Mouse (Mus musculus) heart, postnatal 4 days (tissue): ENCODE data around the gene Slmap. TPM values are rescaled to one million over a fixed set of nuclear protein-coding genes. Genes with fewer than 3 reads are reported as not detected.

Experiments
- DNase-seq: peaks from one replicate; pipeline ENCODE4 v3.0.0; 2021
- total RNA-seq, 2 experiments: library from RNA; stranded (reverse); gene quantifications; 2 replicates each; pipeline ENCODE4 v1.2.3; 2021

The Slmap gene
- total RNA-seq, 2 experiments from 2014 or later, result 394 to 444 TPM

DNA sequence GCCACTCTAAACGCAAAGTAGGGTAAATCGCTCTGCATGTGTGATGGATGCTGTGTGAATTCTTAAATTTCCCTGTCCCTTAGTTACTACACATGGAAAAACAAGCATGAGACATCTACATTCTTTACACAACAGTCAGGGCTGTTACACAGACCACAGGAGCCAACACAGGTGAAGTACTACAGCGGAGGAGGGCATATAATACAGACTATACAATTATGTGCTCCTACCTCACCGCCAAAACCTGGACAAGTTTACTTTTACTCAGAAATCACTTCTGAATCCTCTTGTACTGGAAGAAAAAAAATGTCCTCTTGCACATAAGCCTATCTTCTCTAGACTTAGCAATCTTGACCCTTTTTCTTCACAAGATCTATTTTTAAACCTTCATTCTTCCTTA is 66.8 kb downstream of the Slmap start:
- no peak for DNase-seq

DNA sequence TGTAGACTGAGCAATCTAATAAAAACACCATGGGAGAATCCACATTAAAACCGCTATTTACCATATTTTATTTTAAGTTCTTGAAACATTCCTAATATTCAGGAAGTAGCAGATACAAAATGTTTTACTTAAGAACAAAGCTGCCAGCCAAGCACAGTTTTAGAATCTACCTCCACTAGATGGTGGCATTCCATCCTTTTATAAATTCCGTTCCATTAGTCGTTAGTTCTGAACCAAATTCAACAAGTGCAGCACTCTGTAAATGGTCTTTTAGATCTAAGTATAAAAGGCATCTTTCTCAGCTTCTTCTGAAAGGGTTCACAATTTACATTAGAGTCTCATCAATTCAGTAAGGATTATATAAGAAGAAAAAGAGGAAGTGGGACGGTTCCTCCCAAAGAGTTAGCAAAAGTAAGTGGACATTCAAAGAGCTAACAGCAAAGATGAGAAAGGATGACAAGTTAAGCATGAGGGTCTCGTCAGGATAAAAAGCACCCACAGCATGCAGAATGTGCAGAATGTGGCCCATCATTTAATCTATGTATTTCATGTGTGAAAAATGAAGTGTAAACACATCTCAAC is 68.1 kb downstream of the Slmap start:
- no peak for DNase-seq

DNA sequence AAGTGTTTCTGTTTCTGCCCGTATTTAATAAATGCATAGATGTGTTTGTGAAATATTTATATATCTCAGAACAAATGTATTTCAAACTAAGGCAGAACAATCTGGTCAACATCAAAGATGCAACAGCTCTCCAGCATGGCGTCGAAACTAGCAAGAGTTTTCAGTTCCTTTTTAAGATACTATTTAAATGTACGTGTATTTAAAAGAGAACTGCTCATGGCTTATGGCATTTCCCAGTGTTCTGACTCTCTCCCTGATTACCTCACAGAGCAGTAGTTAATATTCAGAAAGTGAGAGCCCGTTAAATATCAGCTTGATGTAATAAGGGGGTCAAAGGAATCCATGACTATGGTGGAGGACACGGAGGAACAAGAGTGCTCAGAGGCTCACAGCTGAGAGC is 68.8 kb downstream of the Slmap start:
- no peak for DNase-seq

DNA sequence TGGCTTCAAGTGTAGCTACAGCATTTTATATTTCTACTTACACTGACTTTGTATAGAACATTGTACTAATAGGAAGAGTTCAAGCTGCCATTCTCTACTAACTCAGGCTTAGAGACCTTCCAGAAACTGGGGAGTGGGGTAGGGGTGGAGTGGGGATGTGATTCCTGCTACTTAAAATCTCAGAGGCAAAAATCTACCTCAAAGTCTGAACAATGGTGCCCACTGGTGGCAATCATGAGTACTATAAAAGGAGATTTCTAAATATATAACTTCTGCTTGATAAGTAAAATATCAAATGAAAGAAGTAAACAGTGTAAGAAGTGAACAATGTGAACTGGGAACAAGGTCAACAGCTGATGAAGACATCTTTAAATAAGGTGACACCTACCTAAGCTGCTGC is 75.2 kb downstream of the Slmap start:
- peak; percentile 59 for DNase-seq

DNA sequence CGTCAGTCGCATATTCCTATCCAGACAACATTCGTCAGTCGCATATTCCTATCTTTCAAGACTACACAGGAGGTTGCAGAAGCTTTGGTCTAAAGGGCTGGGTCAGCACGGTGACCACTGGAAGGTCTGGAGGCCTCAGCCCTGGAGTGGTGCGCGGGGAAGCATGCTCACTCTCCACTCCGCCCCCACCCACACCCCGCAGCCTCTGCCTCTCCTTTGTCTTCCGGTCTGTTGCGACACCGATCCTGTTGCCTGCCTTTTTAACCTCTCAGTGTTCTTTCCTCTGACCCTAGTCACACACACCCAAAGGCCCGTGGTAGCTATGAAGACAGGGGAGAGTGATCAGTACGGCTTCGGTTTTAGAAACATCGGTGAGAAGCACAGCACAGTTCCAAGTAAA is 79.9 kb downstream of the Slmap start:
- no peak for DNase-seq

DNA sequence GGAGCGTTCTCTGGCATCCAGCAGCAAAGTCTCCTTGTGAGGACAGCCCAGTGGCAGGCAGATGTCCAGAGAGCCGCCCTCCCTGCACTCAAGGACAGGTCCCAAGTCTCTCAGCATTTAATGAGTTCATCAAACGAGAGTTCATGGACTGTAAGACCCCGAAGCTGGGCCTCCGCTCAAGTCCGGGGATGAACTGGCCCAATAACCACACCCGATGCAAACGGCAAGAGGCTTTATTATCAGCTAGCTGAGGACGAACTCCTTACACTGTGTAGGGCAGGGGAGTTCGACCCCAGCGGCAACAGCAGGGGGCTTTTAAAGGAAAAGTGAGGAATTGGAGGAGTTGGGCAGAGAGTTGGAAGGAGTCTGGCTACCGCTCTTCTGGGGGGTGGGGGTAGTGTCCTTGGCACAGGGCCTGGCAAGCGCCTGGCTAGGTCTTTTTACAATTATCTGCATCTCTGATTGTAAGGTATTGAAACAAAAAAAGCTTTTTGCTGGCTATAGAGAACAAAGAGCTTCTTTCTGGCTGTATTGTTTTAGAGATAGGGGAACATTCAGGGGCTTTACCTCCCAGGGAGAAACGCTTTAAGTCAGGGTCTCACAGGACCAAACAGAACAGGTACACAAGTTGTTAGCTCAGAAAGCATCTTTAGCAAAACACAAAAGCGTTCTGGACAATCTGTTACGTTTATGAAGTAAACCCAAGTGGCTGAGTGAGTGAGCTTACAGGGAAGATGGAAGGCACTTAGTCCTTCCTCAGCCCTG is 84.5 kb downstream of the Slmap start:
- peak; percentile 43 for DNase-seq

DNA sequence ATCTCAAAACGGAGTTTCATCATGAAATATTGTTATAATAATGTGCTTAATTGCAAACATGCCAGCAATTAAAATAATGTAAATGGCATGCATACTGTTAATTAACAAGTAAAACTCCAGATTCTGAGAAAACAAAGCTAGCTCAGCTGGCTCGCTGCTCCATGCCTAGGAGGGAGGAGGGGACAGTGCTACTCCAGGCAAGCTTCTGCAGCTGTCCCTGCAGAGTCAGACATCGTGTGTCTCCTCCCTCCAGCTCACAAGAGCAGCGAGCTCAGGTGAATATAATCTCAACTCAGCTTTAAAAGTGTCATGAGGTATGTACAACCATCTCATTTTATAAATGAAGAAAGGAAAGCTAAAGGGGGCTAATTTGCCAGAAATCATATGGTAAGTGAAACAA is 86.2 kb downstream of the Slmap start:
- no peak for DNase-seq

DNA sequence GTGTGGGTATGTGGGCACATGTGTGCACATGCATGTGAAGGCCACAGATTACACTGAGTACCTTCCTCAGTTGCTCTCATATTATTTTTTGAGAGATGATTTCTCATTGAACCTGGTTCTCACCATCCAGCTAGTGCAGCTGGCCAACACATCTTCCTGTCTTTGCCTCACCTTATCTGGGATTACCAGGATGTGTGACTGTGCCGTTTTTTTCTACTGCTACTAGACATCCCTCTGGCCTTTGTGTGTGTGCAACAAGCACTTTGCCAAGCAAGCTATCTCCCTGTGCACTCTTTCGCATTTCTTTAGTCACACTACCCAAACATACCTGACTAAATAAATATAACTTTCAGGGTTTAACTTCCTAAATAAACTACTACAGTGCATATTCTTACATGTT is 87.5 kb downstream of the Slmap start:
- no peak for DNase-seq

DNA sequence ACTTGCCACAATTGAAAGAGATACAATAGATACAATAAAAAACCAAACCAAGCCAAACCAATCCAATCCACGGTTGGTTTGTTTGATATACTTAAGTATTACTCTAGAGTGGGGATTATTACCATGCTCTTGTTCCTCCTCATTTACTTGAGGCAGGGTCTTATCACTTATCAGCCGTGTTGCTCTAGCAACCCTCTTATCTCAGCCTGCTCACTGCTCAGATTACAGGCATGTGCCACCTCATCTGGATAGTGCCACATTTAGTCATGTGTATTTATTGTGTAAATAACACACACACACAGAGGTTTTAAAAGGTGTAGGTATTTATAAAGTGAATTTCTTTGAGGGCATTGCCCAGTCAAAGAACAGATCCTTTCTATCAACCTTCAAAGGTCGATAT is 88.2 kb downstream of the Slmap start:
- DNase-seq, result no peak

DNA sequence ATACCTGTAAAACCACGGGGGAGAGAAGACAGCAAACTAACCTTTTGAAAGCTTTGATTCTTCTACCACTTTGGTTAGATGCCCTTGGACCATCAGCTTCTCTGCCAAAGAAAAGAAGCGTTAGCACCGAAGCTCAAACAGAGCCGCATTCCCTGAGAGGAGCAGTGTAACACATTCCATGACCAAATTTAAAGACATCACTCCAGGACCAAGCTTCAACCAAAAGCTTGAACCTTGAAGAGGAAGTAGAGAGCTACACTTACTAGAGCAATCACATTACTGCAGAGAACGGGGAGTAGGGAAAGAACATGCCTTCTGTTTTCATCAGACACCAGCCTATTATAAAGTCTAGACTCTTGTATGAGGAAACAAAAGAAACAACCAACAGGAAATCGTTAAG is 92.2 kb downstream of the Slmap start:
- DNase-seq, result peak; percentile 33

DNA sequence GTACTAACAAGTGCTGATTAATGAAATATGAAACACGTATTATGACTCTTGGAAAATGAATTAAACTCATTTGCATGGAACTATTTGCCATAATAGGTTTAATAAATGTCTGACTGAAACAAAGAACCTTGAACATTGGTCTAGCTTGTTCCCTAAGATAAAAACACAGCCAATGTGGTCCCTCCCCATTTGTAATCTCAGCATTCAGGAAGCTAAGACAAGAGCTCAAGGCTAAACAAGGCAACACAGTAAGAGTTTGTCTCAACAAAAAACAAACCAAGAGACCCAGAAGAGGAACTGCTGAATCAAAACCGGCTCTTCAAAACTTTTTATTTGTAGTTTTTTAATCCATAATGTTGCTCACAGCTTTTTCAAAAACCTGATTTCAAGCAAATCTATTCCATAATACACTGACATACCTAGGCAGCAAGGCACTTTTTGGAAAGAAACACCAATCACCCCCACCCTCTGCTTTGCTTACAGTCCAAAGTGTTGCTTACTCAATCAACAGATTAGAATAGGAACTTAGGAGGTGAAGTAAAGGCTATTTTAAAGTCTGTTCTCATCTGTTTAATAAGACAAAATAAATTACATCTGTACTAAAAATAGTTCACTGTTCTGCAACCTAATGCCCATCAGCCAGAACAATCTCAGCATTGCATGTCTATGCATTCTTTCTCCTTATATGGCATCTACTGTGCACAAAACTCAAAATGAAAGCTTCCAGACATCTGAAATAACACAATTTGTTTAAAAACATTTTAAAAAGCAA is 93.5 kb downstream of the Slmap start:
- no peak for DNase-seq

DNA sequence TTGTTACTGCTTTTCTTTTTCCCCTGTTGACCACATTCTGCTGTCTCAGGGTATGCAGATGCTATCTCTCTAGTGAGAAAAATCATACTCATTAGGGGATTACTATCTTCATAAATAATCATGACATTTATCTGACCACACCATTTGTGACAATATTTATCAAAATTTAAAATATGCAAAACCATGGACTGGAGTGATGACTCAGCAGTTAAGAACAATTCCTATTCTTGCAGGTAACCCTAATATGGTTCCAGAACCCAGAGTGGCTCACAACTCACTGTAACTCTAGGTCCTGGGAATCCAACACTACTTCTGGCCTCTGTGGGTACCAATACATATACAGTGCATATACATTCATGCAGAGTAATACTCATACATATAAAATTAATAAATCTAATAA is 94.7 kb downstream of the Slmap start:
- DNase-seq, result no peak

DNA sequence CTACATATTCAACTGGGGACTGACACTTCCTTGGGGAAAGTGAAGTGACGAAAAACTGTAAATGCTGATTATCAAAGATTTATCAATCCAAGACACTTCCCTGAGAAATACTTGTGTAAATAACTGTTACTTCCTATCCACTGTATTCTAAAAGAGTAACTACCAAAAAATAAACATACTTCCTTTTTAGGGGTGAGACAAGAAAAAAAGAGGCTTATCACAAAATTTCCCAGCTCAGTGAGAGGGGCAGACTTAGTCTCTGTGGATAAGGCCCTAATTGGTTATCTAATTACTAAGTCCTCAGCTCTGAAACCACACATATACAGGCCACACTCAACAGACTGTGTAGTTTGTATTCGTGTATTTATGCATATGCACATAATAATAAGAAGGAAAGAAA is 97.0 kb downstream of the Slmap start:
- no peak for DNase-seq

DNA sequence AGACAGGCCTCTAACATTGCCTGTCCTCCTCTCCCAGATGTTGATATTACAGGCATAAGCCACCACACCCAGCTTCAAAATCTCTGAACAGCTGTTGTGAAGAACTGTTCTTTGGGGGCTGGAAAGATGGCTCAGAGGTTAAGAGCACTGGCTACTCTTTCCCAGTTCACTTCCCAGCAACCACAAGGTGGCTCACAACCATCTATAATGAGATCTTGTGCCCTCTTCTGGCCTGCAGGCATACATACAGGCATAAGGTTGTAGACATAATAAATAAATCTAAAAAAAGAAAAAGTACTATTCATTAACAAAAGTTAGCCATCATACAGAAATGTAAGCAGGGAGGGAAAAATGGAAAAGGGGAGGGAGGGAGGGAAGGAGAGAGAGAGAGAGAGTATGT is 98.4 kb downstream of the Slmap start:
- DNase-seq, result no peak

DNA sequence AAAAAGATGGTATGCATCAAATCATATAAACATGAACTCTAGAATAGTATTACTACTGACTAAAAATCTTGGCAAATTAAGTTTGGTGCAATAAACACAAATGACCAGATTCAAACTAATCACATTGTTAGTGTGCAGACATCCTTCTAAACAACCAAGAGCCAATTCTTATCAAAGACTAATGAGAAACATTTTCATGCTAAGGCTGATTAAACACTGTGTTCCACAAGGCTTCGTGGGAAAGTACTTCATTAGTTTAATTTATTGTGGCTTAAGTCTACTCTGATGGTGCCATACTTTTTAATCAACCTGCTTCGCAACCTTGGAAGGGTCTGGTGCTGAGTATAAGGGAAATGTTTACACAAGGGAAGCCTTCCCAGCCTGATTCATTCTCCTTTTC is 102.4 kb downstream of the Slmap start:
- DNase-seq, result no peak

DNA sequence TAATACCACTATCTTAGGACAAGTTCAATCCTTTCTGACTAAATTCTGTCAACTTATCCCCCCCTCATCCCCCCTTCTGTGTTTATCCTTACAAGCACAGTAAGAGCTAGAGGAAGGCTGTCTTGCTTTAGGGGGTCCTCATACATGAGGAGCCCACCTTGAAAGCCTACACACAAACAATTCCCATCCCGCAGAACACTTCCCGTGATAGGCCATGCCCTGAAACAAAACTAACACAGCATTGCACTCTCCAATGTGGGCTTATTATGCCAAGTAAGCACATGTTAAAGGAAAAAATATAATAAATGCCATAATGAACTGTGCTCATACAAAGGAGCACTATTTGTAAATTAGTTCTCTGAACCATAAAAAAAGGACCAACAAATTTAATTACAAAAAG is 102.8 kb downstream of the Slmap start:
- no peak for DNase-seq

DNA sequence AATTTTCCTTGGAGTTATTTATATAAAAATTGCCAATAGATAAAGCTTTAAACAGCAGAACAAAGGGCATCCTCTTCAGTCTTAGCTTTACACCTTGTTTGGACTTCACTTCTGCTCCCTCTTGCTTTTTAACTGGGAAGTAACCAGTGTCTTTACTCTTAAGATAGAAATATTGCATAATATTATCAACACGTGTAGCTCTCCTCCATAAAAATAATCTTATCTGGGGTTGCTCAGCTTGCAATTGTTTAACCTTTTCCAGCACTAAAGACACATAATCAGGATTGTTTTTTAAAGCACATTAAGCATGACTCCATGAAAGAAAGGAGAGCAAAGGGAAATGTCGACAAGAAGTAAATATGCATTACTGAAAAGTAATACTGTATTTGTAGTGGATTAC is 114.5 kb downstream of the Slmap start:
- no peak for DNase-seq

DNA sequence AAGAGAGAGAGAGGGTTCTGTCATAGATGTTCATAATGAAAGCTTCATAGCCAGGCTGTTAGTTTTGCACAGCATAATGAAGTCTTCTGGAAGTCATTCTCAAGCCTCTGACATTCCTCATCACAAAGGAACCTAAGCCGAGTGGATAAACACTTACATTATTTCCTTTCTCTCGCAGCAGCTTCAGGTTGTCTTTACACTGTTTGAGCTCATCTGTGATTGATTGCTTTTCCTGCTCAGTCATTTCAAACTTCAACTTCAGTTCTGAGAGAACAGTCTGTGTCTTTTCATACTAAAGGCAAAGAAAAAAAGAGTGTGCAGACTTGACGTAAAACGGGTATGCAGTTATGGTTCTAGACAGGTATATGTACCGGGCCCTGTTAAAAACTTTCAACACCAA is 116.8 kb downstream of the Slmap start:
- no peak for DNase-seq

DNA sequence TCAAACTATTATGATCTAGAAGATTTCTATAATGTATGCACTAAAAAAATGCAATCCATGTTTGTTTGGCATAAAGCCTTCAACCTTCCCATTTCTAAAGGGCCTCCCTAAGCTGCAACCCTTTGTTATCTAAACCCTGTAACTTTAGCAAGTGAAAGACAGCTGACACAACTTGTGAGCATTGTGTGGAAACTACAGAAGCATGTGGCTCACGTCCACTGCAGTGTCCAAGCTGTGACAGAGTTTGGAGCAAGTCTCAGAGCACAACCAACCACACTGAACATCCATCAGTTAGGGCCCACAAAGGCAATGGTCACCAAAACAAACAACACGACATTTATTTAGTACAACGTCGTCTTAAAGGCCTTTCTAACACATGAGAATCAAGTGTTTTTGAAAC is 117.6 kb downstream of the Slmap start:
- no peak for DNase-seq

DNA sequence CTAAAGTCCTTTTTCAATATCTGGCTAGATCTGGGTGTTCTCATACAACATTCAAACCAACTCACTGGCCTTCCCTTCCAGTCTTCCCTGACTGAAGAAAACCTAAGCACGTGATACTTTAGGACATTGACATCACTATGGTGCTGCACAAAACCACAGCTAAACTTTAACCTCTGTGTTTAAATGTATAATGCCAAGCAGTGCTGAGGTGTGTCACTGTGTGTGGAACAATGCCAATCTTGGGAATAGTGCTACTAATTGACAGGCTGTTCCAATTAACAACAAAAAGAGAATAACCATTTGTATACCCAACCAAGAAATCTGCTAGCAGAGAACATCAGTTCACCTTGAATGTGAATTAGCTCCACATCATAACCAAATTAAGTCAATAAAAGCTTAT is 121.2 kb downstream of the Slmap start:
- no peak for DNase-seq

DNA sequence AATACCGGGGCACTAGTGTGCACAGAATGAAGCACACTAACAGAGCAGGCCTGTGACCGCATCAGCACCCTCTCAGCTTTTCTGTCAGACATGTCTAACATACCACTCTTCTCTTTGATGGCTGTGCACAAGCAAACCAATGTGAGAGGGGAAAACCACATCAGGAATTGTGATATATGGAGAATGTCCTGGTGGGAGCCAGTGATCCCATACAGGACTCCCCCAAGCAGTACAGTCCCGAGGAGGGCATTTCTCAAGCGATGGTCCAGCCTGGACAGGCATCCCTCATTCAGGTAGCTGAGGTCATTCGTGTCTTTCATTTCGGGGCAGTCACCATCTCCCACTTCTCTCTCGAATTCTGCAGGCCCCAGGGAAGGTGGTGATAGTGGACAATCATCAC is 128.0 kb downstream of the Slmap start:
- DNase-seq, result no peak

DNA sequence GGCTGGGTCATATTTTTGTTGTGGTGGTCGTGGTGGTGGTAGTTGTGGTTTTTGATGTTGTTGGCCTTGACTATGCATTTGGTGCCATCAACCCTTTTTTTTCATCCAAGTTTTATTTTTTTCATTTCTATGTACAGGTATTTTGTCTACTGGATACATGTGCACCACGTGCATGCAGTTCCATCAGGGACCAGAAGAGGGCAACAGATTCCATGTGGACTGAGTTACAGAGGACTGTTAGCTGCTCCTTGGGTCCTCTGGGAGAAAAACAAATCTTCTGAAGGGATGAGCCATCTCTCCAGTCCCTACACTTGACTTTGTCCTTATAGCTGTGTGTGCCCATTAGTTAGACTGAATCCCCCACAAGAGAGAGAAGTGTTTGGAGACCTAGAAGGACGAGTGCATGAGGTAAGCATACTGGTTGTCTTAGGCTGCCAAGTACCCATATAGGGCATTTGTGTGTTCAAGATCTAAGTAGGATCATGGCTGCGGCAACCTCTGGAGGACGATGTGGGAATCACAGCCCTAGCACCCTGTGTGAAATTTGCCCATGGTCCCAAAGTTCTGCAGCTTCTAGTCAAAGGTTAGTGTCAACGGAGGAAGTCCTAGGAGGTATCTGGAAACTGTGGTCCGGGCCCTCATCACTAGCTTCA is 136.1 kb downstream of the Slmap start:
- DNase-seq, result no peak

DNA sequence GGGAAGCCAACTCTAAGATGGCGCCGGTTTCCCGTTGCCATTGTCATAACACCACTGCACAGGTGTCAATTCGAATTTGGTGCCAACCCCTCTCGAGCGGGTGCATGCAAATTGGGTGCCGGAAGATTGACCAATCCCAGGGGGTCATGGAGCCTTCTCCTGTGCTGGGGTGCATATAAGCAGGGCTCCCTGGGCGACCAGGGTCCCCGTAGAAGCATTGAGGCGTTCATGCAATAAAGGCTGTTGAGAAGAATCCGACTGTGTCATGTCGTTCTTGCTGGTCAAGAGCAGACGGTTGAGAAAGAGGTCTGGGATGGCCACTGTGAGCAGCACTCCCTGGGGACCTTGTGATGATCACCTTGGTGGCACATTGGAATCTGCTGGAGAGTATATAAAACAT is 142.9 kb downstream of the Slmap start:
- DNase-seq, result no peak
